Mouse (Mus musculus): ENCODE data around the gene Cpsf6.

DNA sequence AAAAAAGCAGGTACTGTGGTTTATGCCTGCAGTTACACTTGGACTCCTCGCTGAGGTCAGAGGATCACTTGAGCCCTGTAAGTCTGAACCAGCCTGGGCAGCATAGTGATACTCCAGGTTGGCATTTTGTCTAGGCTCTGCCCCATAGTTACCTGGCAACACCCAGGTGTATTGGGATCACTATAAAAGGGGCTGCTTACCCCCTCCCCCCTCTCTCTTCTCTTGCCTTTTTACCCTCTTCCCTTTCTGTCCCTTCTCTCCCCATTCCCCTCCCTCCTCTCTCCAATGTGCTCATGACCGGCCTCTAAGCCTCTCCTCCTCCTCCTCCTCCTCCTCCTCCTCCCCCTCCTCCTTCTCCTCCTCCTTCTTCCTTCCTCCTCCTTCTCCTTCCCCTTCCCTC lies 19.4 kb upstream of the Cpsf6 start:
- TF ChIP-seq CTCF (IDR thresholded peaks at IDR 0.05; ENCODE audit: low read depth) (no peak), EP300 (optimal IDR thresholded peaks at IDR 0.05) (no peak)

All from stomach, postnatal 0 days (tissue).